Mouse (Mus musculus): ENCODE data around the gene Npffr2. TPM values are rescaled to one million over a fixed set of nuclear protein-coding genes. Genes with fewer than 3 reads are reported as not detected.
"Not testable (repeated sequence)": the region's sequence is repeated elsewhere in the genome, so short reads cannot be mapped to it uniquely, and the experiment has no call there.

The Npffr2 gene
- not detected in 2 replicates for total RNA-seq (2021)
- long read RNA-seq = 0 reads

DNA sequence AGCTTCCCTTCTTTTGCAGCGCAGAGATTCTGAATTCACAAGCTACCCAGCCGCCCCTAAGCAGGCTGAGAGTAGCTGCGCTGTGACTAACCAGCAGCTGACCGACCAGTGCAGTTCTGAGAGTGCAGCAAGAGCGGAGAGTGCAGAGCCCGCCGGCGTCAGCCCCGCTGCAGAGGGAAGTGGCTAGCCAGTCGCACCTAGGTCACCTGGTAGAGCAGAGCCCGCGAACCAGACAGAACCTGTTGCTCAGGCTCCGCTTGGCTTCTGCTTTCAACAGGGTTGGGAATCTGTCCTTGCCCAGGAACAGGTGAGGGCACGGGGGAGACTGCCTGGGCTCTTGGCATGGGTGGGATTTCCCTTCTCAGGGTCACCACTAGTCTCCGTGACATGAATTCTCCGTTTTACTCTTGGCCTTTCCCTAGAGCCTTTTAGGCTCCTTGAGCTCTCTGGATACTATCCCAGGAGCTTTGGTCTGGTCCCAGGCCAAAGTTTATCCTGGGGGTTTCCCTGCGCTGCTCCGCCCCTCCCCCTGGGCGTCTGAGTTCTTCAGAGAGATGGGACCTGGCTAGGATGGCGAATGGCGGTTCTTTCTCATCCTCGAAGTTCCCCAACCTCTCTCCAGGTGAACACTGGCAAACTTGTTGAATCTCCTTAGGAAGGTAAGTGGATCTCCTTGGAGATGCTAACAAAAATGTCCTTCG lies at the start of gene Npffr2:
Gene Npffr2, plus strand, starts transcription at position 552 of the 701 bp plus-strand sequence.
- peak; percentile 13 for DNase-seq

DNA sequence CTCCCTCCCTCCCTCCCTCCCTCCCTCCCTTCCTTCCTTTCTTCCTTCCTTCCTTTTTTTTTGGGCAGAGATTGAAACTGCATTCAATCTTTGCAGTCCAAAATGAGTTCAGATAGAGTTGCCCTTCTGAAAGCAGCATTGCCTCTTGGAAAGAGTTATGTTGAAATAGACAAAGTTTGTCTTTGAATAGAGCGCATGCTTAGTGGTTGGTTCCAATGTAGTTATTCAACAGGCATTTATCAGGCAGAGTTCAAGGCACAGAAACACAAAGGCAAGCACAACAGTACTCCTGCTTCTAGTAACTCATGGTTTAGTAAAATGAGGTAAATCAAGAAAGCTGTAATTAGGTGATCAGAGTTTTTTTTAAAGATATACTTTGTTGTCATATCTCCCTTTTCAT lies 34.7 kb upstream of the Npffr2 start:
- DNase-seq = no peak

DNA sequence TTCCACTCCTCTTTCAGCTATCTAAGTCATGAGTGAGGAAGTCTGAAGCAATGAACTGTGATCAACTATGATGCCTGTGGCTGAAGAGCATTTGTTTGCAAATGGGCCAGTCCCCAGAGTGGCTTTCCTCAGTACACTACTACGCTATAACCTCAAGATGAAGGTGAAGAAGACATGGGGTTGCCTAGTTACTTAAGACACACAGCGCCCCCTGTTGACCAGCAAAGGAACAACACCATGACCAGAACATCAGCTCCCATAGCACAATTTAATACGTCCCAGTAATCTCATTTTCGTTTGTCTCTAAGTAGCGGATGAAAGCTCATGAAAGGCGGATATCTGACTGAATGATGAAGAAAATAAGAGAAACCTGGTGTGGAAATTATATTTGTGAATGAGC lies 27.0 kb upstream of the Npffr2 start:
- DNase-seq = peak; percentile 47

DNA sequence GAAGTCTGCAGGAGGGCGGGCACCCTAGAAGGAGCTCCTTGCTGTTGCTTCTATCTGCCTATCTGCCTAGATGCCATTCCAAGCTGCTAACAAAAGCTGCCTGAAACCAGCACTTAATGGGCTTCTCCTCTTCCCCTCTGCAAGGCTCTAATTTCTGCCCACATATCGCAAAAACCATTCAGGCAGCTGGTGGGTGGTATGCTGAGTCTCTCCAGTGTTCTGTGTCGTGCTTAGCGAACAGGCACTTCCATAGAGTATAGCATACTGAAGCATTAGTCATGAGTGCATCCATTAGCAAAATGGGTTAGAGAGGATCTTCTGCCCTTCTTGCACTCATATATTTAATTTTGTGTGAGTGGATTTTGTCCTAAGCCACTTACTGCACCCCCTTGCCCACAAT lies 8.6 kb upstream of the Npffr2 start:
- DNase-seq = no peak

DNA sequence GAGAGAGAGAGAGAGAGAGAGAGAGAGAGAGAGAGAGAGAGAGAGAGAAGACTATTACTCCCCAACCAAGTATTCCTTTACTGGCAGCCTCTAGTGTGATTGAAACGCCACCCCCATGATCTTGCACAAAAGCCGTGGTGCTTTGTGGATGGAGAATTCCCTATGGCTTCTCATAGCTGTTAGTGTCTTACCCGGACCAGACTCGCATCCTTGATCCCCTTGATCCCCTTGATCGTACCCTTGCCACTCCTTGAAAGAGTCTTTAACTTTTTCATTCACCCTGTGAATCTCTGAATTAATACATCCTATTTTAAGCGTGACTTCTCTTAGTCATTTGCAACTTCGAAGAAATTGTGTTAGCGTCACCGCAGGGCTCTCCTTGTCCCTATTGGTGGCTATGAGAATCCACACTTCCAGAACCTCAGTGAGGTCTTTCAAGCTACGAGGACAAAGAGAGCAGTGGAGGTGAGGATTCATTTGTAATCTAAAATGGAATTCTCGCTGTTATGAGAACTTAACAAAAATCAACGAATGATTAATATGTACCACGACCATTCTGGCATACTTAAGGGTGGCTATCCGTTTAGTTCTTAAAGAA lies 949 bp upstream of the Npffr2 start:
- no peak for DNase-seq

DNA sequence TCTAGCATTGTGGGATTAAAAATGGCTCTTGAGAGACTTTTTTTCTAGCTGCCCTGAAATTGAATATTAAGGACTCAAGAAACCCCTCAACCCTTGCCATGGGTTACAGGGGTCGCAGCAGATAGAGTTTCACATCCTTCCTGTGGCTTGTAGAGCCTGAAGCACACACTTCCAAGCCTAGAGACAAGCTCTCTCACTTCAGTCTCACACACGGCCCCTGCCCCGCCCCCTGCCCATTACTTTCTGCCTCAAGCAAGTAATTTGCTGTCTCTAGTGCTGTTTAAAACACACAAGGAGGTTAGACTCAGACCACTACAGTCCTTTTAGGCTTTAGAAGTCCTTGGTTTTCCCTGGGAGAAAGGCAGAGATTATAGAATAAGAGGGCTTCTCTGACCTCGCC lies 1.7 kb downstream of the Npffr2 start:
- no peak for DNase-seq

DNA sequence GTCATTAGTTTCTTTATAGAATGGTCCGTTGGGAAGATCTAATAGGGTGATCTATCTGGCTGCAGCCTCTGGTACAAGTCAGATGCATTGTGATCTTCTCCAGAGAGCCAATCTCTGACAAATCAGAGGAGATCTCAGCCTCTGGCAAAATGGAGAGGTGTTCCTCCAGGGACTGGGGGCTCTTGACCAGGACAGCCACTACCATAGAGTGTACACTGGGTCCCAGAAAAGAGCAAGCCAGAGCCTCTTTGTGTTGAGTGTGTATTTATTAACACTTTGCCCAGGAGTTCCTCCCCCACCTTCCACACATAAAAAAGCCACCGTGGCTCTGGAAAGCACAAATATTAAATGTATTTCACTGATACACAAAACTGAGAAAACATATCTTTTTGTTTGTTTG lies 2.2 kb downstream of the Npffr2 start:
- DNase-seq = no peak

DNA sequence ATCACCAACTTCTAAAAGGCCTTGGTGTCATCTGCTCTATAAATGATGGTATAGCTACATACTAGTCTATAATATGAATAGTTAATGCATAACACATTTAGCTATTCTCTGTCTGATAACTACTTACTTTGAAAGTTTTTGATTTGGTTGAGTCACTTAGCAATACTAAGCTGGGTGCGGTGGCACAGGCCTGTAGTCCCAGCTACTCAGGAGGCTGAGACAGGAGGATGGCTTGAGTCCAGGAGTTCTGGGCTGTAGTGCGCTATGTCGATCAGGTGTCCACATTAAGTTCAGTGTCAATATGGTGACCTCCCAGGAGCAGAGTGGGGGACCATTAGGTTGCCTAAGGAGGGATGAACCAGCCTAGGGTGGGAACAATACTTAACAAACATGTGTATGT lies 8.8 kb downstream of the Npffr2 start:
- no peak for DNase-seq

DNA sequence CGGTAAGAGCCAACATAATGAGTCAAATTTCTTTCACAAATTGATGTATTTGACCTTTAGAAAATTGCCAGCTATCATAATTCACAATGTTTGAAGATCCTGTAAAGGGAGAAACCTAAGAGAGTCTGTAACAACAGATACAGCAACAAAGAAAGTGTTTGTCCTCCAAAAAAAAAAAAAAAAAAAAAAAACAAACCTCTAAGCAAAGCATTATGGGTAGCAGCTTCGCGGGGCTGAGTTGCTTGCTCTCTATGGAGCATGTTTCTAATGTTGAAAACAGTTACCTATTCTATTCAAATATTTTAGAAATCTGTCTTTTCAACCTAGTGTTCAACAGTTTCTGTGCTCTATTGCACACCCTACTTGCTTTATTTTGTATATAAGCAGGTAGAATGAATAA lies 15.2 kb downstream of the Npffr2 start:
- DNase-seq = no peak

DNA sequence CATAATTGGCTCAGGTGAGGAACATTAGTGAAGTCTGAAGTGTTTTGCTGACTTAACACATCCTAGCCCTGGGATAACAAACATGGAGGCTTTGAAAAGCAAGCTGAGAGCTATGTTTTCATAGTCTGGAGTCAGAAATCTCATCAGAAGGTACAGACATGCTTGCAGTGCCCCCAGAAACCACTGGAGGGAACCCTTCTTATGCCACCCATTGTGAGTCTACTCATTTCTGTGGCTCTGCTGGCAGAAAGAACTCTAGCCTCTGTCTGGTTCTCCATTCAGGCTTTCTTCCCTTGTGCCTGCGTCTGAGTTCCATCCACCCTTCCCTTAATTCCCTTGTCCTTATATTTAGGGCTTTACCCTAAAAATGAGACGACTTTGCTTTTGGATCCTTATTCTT lies 16.2 kb downstream of the Npffr2 start:
- peak; percentile 30 for DNase-seq

DNA sequence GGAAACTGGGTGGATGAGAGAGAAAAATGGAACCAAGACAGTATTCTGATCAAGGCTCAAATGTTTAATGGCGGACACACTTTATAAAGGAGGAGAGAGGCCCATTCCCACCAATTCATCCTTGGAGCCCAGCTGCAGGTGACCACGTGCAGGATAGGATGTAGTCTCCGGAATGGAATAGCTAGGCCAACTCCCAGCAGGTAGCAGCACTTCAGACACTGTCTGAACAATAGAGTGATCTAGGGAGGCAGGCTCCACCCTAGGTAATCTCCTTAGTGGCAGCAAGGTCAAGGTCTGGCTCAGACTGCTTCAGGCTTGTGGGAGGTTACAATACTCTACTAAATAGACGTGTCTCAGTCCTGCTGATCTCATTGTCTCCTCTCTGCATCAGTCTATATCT lies 31.9 kb downstream of the Npffr2 start:
- DNase-seq = not testable (repeated sequence)

DNA sequence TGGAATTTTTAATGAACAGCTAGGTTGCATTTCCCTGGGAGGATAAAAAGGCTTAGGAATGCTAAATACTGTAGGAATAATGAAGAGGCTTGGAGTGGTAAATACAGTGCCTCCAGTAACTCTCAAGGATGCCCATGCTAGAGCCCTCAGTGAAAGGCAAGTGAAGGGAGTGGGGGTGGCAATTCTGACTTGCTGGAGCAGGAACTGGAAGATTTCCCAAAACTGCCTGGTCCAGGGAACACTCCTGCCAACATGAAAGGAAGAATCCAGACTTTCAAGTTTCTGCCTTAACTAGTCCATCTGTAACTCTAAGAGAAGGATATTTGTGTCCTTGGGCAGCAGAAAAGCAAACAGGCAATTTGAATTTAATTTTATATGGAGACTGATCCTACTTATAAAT lies 34.2 kb downstream of the Npffr2 start:
- DNase-seq = no peak

DNA sequence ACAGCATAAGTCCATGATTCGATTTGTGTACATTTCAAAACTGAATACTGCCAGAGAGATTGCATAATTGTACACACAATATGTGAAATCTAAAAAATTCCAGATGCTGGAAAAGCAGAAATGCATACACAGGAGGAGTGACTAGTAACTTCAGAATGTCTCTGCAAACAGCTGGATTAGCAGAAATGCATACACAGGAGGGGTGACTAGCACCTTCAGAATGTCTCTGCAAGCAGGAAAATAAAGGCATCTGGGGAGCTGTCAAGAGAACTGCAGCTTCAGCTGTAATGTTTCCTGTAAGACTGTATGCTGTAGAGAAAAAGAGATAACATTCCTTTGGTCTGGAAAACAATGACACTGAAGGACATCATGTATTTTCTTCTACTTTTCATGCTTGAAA lies 51.4 kb downstream of the Npffr2 start:
- no peak for DNase-seq

DNA sequence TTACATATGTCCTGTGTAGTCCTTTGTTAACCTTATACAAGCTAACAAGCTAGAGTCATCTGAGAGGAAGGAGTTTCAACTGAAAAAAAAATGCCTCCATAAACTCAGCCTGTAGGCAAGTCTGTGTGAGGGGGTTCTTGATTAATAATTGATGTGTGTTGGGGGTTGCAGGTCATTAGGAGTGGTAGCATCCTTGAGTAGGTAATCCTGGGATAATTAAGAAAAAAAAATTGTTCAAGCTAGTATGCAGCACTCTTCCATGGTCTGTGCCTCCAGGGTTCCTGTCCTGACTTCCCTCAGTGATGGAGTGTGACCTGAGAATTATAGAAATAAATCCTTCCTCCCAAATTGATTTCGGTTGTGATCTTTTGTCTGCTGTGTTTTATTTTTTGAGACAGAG lies 52.0 kb downstream of the Npffr2 start:
- no peak for DNase-seq

DNA sequence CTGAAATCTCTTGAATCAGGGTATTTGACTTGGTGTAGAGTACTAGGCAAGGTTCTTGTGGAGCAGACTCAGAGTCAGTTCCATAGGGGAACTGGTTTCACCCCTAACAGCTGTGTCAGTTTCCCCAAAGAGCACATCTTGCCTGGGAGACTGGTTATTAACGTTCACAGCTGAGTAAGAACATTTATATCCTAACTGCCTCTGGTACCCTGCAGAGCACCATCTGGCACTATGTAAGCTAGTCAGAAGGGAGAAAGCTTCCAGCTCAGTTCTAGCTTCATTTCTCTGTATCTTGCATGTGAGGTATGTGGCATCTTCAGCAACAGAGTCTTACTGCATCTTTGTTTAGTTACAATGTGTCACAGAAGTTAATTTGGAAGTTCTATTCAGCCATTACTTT lies 53.9 kb downstream of the Npffr2 start:
- DNase-seq = no peak

DNA sequence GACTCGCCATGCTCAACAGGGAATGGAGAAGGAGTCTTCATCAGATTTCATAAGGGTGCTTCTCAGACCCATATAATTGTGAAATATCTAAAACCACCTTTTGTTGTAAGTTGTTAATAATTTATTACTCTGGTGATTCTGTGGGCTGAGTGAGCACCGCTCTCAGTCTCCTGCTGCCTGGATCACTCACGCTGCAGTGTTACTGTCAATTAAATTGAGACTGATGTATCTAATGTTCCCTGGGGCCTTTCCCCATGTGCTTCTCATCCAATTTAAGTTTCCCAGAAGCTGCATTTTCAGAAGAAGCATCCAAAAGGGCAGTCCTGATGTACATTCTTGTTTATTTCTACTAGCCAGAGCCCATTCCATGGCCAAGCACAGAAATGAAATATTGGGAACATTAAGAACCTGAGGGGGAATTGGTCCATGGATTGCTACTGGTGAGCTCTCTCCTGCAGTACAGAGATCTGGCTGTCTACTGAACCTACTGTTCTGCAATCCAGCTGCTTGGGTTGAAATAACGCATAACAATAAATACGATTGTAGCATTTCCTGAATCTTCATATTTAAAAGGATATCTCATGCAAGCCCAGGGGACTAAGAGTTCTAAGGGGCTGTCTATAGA lies 54.6 kb downstream of the Npffr2 start:
- no peak for DNase-seq

DNA sequence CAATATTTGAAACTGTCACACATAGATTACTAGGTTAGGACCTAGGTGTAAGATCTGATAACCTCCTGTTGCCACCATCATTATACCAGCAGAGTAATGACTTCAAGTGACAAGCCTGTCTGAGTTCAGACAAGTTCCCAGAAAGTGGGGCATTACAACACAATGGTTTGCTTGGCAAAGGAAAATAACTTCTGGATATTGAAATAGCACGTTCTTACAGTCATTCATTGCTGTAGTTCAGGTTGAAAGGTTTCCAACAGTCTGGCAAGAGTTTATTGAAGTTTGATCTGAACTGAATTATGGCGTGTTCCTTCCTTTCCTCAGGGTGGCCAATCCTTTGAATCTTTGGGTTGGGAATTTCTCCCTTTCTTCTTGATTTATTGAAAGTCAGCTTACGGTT lies 57.8 kb downstream of the Npffr2 start:
- DNase-seq = no peak

DNA sequence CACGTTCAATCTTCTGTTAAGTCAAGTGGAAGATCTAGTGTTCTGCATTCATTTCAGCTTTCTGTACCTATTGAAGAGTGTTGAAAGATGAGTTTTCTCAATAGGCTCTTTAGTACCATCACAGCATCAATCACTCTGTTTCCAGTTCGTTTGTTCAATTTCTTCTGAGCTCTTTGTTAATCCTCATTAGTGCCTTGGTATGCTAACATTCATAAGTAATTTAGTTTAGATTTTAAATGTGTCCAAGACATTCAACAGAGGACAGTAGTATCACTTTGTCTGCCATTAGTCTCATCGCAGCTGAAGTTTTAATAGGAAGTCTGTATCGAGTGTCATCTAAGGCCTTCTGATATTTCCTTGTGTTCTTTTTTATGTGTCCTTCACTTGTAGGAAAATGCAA lies 65.1 kb downstream of the Npffr2 start:
- no peak for DNase-seq

DNA sequence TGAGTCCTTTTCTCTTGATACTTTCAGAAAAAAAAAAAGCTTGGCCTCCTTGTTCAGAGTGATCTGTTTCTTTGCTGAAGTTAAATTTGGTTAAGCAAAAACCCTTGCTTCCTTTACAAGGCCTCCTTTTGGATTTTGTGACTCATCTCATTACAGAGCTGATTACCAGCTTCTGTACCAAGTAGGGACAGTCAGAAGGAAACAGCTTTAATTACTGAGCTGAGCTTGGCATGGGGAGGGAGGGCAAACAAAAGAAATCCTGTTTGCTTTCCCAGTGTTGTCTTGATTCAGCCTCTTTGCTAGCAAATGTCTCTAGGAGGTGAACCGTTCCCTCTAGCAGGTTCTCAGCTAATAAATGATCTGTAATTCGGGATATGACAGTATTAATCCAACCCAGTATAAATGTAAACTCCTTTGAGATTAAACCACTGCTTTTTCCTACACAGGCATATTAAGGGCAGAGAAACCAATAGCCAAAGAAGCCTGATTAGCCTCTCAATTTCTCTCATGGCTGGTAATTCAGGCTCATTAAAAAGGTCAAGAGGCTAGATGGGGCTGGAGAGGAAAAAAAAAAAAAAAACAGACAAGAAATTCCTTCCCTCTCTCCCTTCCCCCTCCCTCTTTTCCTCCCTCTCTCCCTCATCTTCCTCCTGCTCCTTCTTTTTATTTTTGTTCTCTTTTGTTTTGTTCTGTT lies 84.2 kb downstream of the Npffr2 start:
- DNase-seq = no peak

DNA sequence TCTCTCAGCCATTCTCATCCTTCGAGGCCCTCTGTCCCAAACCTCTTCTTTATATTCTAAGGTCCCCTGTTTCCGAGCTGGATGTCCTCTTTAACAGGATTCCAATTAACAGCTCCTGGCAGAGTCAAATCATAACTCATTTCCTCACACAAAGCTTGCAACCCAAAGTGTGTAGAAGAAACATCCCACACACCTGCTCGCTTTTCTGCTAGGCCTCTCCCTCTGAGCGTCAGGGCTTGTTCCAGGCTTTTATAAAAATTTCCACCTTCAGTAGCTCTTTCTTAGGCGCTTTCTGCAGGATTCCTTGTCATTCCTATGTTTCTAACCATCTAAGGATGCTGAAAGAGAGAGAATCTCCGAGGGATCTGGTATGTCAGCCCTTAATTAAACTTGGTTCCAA lies 85.0 kb downstream of the Npffr2 start:
- no peak for DNase-seq

DNA sequence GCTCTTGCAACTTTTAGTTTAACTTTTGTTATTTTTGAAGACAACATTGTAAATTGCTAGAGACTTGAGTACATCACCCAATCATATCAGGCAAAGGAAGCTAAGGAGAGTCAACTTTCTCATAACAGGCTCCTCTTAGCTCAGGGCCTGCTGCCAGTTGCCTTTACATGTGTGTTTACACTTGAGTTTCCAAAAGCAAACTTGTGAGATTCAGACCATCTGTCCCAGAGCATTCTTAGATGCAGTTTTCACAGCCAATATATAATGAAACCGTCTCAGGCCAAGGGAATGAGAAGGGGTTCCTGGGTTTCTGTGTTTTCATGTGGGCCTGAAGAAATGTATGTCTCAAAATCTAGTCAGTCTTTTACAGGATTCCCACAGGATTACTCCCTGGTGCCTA lies 104.4 kb downstream of the Npffr2 start:
- no peak for DNase-seq

Measured in adrenal gland, postnatal 25 days (tissue).